Mouse (Mus musculus) heart, adult 11 months (tissue): ENCODE measurements around the gene Slc4a10.

ENCODE experiments used
- DNase-seq: peaks from one replicate; pipeline ENCODE4 v3.0.0; 2022

Slc4a10 gene

DNA sequence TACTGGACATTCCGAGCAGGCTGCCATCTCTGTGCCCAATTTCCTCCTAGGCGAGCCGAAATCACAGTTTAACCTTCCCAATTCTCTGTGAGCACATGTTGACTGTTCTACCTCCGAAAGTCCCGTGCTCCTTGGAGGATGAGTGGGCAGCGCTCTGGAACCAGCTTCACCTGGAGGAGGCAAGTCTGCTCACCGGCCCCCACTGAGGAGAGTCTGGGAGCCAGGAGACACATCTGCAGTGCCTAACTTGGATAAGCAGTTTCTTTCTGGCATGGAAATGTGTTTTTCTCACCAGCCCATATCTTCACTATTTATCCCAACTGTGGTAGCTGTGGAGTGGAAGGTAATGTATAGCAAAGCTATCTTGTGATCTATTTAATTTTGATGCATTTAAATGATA is 311.0 kb downstream of the Slc4a10 start:
- no peak for DNase-seq

DNA sequence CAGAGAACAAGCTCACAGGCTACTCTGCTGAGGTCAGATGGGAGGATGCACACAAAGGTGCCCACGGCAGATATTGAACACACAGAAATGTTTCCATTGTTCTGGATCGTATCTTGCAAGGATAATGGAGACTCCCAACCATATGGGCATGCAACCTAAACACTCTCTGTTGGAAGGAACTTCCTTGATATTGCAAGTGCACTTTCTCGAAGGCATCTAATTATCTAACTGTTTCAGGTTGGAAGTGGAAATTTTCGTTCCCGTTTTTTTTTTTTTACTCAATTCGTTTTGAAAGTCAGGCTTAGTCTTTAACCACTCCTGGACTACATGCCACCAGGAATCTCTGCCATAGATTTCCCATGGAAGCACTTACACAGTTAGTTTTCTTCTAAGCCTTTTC is 314.6 kb downstream of the Slc4a10 start:
- DNase-seq = no peak

DNA sequence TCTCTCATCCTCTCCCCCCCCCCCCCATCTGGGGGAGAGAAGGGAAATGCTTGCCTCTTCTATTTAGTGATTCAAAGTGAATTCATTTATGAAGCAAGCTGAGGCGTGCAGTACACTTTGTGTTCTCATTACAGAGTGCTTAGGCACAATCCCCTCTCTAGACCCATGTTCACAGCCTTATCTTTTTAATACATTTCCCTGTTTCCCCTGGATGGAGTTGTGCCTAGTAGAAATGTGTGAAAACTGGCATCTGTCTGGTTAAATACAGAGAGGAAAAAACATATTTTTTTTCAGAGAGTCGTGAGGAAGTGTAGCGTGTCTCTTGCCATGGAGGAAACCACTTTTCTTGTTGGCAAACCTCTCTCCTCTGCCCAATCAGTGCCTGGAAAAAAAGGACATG is 315.3 kb downstream of the Slc4a10 start:
- no peak for DNase-seq

DNA sequence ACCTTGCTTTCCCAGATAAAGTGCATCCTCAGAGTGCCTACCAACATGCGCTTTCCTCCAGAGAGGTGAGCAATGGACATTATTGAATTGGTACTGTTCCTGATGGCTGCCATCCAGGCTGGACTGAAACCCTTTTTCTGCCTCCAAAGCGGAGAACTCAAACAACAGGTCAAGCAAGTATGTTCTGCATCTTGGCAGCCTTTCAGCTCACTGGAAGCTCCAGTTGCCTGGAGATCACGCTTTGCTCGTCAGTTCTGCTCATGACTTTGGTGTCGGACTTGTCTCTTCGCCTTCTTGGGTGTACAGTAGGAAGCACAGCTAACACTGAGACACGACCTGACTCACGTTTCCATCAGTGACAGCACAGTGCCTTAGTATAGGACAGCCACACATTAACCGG is 315.9 kb downstream of the Slc4a10 start:
- DNase-seq = no peak

DNA sequence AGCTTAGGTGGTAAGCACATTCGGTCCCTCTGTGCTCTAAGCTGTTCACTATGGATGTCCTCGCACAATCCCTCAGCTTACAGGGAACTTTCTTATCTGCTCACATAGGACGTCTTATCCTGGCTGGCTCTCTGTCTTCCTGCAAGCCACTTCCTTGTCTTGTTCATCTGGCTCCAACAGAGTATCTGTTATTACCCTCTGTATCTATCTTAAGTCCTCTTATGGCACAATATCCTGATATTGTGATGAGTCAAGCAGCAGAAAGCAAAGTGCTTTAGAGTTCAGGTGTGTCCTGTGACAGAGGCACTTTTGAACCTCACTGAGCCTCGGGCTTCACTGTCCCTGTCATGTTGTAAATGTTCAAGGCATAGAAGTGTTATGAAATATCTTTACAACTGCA is 317.3 kb downstream of the Slc4a10 start:
- DNase-seq = no peak

DNA sequence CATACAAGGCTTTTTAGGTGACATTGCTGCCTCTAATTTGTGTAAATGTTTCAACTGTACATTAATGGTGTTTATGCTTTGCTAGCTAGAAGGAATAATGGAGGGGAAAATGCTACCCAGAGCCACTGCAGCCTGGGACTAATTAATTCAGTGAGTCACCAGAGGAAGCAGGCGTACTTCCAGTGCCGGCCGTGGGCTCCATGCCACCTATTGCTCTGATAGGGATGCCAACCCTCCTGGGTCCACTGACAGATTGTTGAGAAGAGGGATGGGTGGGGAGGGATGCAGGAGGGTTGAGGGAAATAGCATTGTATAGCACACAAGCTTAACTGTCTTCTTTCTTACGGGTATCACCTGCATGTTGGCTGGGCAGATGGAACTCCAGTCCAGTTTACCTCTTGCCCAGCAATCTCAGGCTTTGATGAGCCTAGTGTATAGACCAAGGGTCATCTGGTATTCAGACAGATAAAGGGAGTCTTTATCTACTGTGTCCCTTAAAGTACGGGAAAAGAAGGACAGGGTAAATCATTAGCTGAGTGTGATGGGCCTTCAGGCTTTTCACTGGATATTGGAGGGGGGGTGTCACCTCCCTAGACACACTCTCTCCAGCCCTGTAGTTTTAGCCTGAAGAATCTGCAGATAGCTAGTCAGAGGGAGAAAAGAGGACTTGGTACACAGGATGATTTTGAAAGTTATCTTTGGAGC is 322.2 kb downstream of the Slc4a10 start:
- DNase-seq = no peak

DNA sequence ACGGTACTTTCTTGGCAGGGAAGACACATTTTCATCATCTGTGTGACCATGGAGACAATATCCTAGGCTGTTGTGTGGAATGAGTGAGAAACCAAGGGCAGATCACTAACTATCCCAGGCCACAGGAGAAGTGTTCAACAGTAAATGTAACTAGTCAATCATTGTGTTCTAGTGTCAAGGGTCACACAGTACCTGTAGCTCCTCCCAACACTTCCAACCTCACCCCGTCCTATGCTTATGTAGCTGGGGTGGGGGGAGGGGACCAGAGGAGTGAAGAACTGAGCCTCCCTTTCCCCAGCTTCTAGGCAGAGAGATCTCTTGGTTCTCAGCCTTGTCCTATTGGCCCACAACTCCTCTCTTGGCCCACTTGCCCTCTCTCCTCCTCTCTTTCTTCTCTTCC is 323.8 kb downstream of the Slc4a10 start:
- DNase-seq = no peak

DNA sequence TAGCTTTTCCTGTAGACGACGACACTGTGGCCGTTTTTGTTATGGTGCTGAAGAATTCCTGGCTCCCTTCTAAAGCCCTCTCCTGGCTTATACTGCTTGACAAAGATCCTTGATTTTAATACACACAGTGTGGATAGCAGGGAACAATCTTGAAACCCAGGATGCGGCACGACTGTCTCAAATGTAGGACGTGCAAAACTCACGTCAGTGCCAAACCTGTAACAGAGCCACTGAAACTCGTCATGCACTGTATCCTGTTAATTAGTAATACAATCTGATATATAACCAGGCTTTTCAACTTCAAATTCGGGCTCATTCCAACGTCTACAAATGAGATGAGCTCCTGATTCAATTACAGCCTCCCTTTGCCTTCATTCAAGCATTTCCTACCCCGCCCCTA is 327.4 kb downstream of the Slc4a10 start:
- DNase-seq = no peak
